In the genomic region with DNA sequence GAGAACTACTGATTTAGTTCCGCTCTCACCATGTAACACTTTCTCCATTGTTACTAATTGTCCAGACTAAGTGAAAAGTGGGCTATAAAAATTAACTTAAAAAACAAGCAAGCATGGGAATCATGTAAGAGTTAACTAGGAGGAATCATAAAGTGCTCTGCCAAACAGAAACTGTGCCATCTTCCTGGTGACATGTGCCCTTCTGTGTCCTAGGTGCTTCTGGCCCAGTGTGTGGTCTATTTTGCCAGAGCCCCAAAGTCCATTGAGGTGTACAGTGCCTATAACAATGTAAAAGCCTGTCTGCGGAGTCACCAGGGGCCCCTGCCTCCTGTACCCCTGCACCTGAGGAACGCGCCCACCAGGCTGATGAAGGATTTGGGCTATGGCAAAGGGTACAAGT, we compare ENCODE assay signal across 40 mouse cellular contexts. TPM values are rescaled to one million over a fixed set of nuclear protein-coding genes. Genes with fewer than 3 reads are reported as not detected.
"Had no signal": no experiment of that assay in that cellular context is flagged by ENCODE, and none has a peak within 500 bp of the region (broad histone marks: within the 10 kb centered on the region; RNA-seq: fewer than 3 reads in every experiment).

No protein-coding gene starts in this region.

- H3K27ac ChIP-seq: limb, embryonic 10.5 days; limb, embryonic 12.5 days; limb, embryonic 13.5 days; limb, embryonic 15.5 days; liver, embryonic 13.5 days; liver, embryonic 14.5 days; liver, embryonic 15.5 days; lung, embryonic 15.5 days; macrophage; midbrain, embryonic 10.5 days; midbrain, embryonic 12.5 days; midbrain, embryonic 13.5 days; midbrain, embryonic 15.5 days; neural tube, embryonic 12.5 days had no signal

- H3K4me2 ChIP-seq: limb, embryonic 12.5 days; limb, embryonic 13.5 days; limb, embryonic 15.5 days; liver, embryonic 11.5 days; liver, embryonic 13.5 days; liver, embryonic 15.5 days; lung, embryonic 14.5 days; lung, embryonic 15.5 days; midbrain, embryonic 11.5 days; midbrain, embryonic 12.5 days; midbrain, embryonic 13.5 days; midbrain, embryonic 15.5 days; neural tube, embryonic 12.5 days had no signal

- H3K4me3 ChIP-seq: limb, embryonic 10.5 days; limb, embryonic 12.5 days; limb, embryonic 13.5 days; limb, embryonic 15.5 days; liver, embryonic 13.5 days; liver, embryonic 15.5 days; lung, embryonic 15.5 days; megakaryocyte, embryonic 14.5 days; midbrain, embryonic 10.5 days; midbrain, embryonic 12.5 days; midbrain, embryonic 13.5 days; midbrain, embryonic 15.5 days; myocyte; neural tube, embryonic 12.5 days had no signal

- ATAC-seq: liver, postnatal 0 days; lung, postnatal 0 days; midbrain, embryonic 13.5 days; midbrain, embryonic 15.5 days; midbrain, embryonic 16.5 days had no signal

- H3K9ac ChIP-seq: limb, embryonic 12.5 days; limb, embryonic 13.5 days; limb, embryonic 15.5 days; liver, embryonic 13.5 days; liver, embryonic 14.5 days; liver, embryonic 15.5 days; liver, postnatal 0 days; lung, embryonic 14.5 days; lung, embryonic 15.5 days; midbrain, embryonic 12.5 days; midbrain, embryonic 13.5 days; midbrain, embryonic 15.5 days; neural tube, embryonic 12.5 days had no signal

- H3K9me3 ChIP-seq: limb, embryonic 10.5 days; limb, embryonic 12.5 days; limb, embryonic 13.5 days; limb, embryonic 15.5 days; liver, embryonic 13.5 days; liver, embryonic 15.5 days; lung, embryonic 15.5 days; megakaryocyte, embryonic 14.5 days; midbrain, embryonic 10.5 days; midbrain, embryonic 12.5 days; midbrain, embryonic 13.5 days; midbrain, embryonic 15.5 days; neural tube, embryonic 12.5 days had no signal

- DNase-seq: left cerebral cortex, postnatal 4 days; liver; liver, embryonic 13.5 days; liver, postnatal 0 days; lung, adult 18-20 months; lung, adult 2 months; lung, embryonic 14.5 days; lung, postnatal 10 days; lung, postnatal 14 days; lung, postnatal 36 days; midbrain, embryonic 14.5 days had no signal

- H3K27me3 ChIP-seq: limb, embryonic 12.5 days; limb, embryonic 13.5 days; limb, embryonic 15.5 days; liver, embryonic 13.5 days; liver, embryonic 15.5 days; lung, embryonic 15.5 days; megakaryocyte, embryonic 14.5 days; midbrain, embryonic 12.5 days; midbrain, embryonic 13.5 days; midbrain, embryonic 15.5 days; neural tube, embryonic 12.5 days had no signal

- H3K4me1 ChIP-seq: limb, embryonic 10.5 days; limb, embryonic 12.5 days; limb, embryonic 13.5 days; limb, embryonic 15.5 days; liver, embryonic 13.5 days; liver, embryonic 15.5 days; lung, embryonic 15.5 days; midbrain, embryonic 10.5 days; midbrain, embryonic 12.5 days; midbrain, embryonic 13.5 days; midbrain, embryonic 15.5 days; neural tube, embryonic 12.5 days had no signal

RNA-seq across cellular contexts. Expression of a gene that starts 19.0 kb away (rescaled TPM):
- total RNA-seq: left cerebral cortex, adult 8-10 months; megakaryocyte progenitor cell, adult 5-6 weeks; megakaryocyte, adult 5-6 weeks; megakaryocyte-erythroid progenitor cell, adult 5-6 weeks; midbrain, postnatal 0 days; monocyte, adult 5-6 weeks had no signal
- polyA plus RNA-seq: limb, embryonic 10.5 days; limb, embryonic 11.5 days; limb, embryonic 12.5 days; limb, embryonic 13.5 days; limb, embryonic 15.5 days; liver, embryonic 11.5 days; liver, embryonic 13.5 days; liver, embryonic 14.5 days; liver, embryonic 15.5 days; liver, embryonic 16.5 days; liver, postnatal 0 days; lung, adult 2 months; lung, embryonic 14.5 days; lung, embryonic 15.5 days; lung, embryonic 16.5 days; lung, postnatal 0 days; macrophage; midbrain, embryonic 10.5 days; midbrain, embryonic 11.5 days; midbrain, embryonic 12.5 days; midbrain, embryonic 13.5 days; midbrain, embryonic 14.5 days; midbrain, embryonic 15.5 days; midbrain, embryonic 16.5 days; midbrain, postnatal 0 days; myocyte; neural tube, embryonic 11.5 days; neural tube, embryonic 12.5 days had no signal

RNA-seq across cellular contexts. Expression of a gene that starts 37.9 kb away (rescaled TPM):
- total RNA-seq: megakaryocyte progenitor cell, adult 5-6 weeks; megakaryocyte, adult 5-6 weeks; midbrain, postnatal 0 days; monocyte, adult 5-6 weeks had no signal
- polyA plus RNA-seq: liver, postnatal 0 days; lung, embryonic 14.5 days; lung, postnatal 0 days; macrophage; midbrain, embryonic 10.5 days; midbrain, embryonic 11.5 days; midbrain, embryonic 12.5 days had no signal
